Mouse (Mus musculus) embryonic facial prominence, embryonic 11.5 days (tissue): ENCODE data around the gene Lrrc8e. TPM values are rescaled to one million over a fixed set of nuclear protein-coding genes. Genes with fewer than 3 reads are reported as not detected.

ENCODE experiments used
- ATAC-seq: fragments of 200-750 bp; cut with Nextera tagmentation; replicated peaks from 2 replicates; pipeline ENCODE4 v1.8.0; 2017; ENCODE audit warnings: low read depth; ENCODE audit not compliant: insufficient number of reproducible peaks, low FRiP score, low TSS enrichment
- DNase-seq: peaks from one replicate; pipeline ENCODE4 v3.0.0-alpha.2; 2015; ENCODE audit warnings: low spot score
- H3K27ac ChIP-seq: fragments of 300-500 bp; sonication (generic); replicated peaks from 2 replicates; pipeline ENCODE4 v1.5.1; 2014; ENCODE audit warnings: mild to moderate bottlenecking, low read depth, low read length, control low read depth
- H3K27me3 ChIP-seq: fragments of 300-500 bp; sonication (generic); 2 replicates; pipeline ENCODE4 v1.6.1; 2014; ENCODE audit warnings: mild to moderate bottlenecking, low read length, moderate library complexity, mixed read lengths; ENCODE audit not compliant: control insufficient read depth, insufficient read depth
- H3K36me3 ChIP-seq: fragments of 300-500 bp; sonication (generic); replicated peaks from 2 replicates; pipeline ENCODE4 v1.6.1; 2014; ENCODE audit warnings: low read depth, mild to moderate bottlenecking, low read length, moderate library complexity, mixed read lengths; ENCODE audit not compliant: control insufficient read depth, insufficient read depth
- H3K4me1 ChIP-seq: fragments of 300-500 bp; sonication (generic); 2 replicates; pipeline ENCODE4 v1.6.1; 2014; ENCODE audit warnings: low read length, mixed read lengths; ENCODE audit not compliant: control insufficient read depth, insufficient read depth
- H3K4me2 ChIP-seq: fragments of 300-500 bp; sonication (generic); 2 replicates; pipeline ENCODE4 v1.6.1; 2014; ENCODE audit warnings: low read depth, mild to moderate bottlenecking, control low read depth, low read length, moderate library complexity
- H3K4me3 ChIP-seq: fragments of 300-500 bp; sonication (generic); 2 replicates; pipeline ENCODE4 v1.5.1; 2014; ENCODE audit warnings: low read depth, low read length, control low read depth
- H3K9ac ChIP-seq: fragments of 300-500 bp; sonication (generic); replicated peaks from 2 replicates; pipeline ENCODE4 v1.6.1; 2014; ENCODE audit warnings: mild to moderate bottlenecking, control low read depth, low read length
- H3K9me3 ChIP-seq: fragments of 300-500 bp; sonication (generic); replicated peaks from 2 replicates; pipeline ENCODE4 v1.6.1; 2016; ENCODE audit warnings: mild to moderate bottlenecking, low read length, inconsistent platforms, mixed read lengths; ENCODE audit not compliant: control insufficient read depth
- WGBS: fragments of 180-500 bp; shearing (Covaris S2); extraction: QIAGEN DNeasy Blood & Tissue Kit; methylation state at CpG from one replicate; pipeline ENCODE4 v1.1.7; 2014; 5-methylcytosine and 5-hydroxymethylcytosine counted together
- polyA plus RNA-seq: library from polyadenylated mRNA; unstranded; fragments of >200 nt; fragmentation: Nextera tagmentation; extraction: Ambion mirVana; gene quantifications from 2 replicates; pipeline ENCODE4 v1.2.1, GENCODE M21; 2014

Gene Lrrc8e
- polyA plus RNA-seq, 1 experiment from 2014 or later, result 0.32 TPM

- H3K4me2 ChIP-seq, result no peak overlapping the region
- no peak overlapping the region for H3K4me3 ChIP-seq
- peaks cover 7% of the 10 kb centered on the region for H3K36me3 ChIP-seq
- ATAC-seq (no peak), DNase-seq (no peak)
- H3K9ac ChIP-seq, result no peak overlapping the region
- no peak overlapping the region for H3K27ac ChIP-seq
- 87% methylated on average over 8 of the region's 8 CpGs for WGBS
- no peaks in the 10 kb centered on the region for H3K27me3 ChIP-seq
- no peaks in the 10 kb centered on the region for H3K4me1 ChIP-seq
- H3K9me3 ChIP-seq, result no peaks in the 10 kb centered on the region
Measured at GRCm38 (mm10) chr8:4263105-4263791, 36.6 kb downstream of the Lrrc8e start.

GRCm38 (mm10) chr8:4265160-4265914 lies 38.7 kb downstream of the Lrrc8e start:
- H3K4me1 ChIP-seq, result no peaks in the 10 kb centered on the region
- no peak overlapping the region for H3K9ac ChIP-seq
- H3K27me3 ChIP-seq, result no peaks in the 10 kb centered on the region
- H3K4me3 ChIP-seq, result no peak overlapping the region
- H3K9me3 ChIP-seq, result no peaks in the 10 kb centered on the region
- no peak overlapping the region for H3K4me2 ChIP-seq
- ATAC-seq (no peak), DNase-seq (no peak)
- 89% methylated on average over 15 of the region's 15 CpGs for WGBS
- peaks cover 7% of the 10 kb centered on the region for H3K36me3 ChIP-seq
- H3K27ac ChIP-seq, result no peak overlapping the region

- H3K27ac ChIP-seq, result no peak overlapping the region
- WGBS, result 80% methylated on average over 15 of the region's 15 CpGs
- H3K4me2 ChIP-seq, result no peak overlapping the region
- no peaks in the 10 kb centered on the region for H3K27me3 ChIP-seq
- H3K9me3 ChIP-seq, result no peaks in the 10 kb centered on the region
- ATAC-seq (peak; percentile 73; the same call in 1 of the 2 replicates), DNase-seq (no peak)
- H3K36me3 ChIP-seq, result peaks cover 7% of the 10 kb centered on the region
- H3K4me1 ChIP-seq, result no peaks in the 10 kb centered on the region
- no peak overlapping the region for H3K4me3 ChIP-seq
- no peak overlapping the region for H3K9ac ChIP-seq
Measured at GRCm38 (mm10) chr8:4267627-4268026, 41.0 kb downstream of the Lrrc8e start.

GRCm38 (mm10) chr8:4269609-4270008 lies 43.0 kb downstream of the Lrrc8e start:
- H3K4me1 ChIP-seq, result no peaks in the 10 kb centered on the region
- H3K9ac ChIP-seq, result no peak overlapping the region
- no peak overlapping the region for H3K27ac ChIP-seq
- 88% methylated on average over 6 of the region's 6 CpGs for WGBS
- ATAC-seq (no peak), DNase-seq (no peak)
- no peak overlapping the region for H3K4me2 ChIP-seq
- H3K4me3 ChIP-seq, result no peak overlapping the region
- no peaks in the 10 kb centered on the region for H3K9me3 ChIP-seq
- peaks cover 7% of the 10 kb centered on the region for H3K36me3 ChIP-seq
- no peaks in the 10 kb centered on the region for H3K27me3 ChIP-seq

DNA sequence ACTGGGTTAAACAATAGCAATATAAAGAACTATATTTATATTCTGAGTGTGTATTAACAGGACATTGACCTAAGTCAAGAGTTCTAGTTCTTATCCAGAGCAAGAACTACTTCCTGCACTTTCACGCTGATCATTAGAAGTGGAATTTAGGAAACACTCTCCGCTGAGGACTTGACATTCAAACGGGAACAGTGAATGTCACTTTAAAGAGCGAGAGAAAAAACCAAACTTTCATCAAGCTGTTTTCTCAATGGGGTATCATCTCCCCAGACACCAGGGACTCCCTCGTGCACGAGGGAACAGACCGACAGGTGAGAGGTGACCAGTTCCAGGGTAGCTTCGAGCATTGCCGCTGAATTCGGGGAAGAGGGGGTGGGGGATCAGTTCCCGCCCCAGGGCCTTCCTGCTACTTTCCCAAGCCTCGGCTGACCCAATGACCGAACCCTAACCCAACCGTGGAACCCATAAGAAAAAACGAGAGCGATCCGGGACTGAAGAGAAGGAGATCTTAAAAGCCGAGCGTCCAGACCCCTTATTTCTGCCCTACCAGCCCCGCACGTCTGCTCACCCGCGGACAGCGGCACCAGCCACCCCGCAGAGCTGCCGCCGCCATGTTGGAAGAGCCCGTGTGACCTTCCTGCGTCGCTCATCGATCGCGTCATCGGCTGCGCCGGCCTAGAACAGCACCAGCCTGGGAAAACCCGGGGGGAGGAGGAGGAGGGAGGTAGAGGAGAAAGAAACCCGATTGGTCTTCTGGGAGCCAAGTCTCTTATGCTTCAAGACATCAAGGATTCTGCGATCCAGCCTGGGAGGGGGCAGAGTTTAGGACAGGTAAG lies 48.9 kb downstream of the Lrrc8e start, which contains the start of gene Timm44:
Timm44 (minus strand) TSS at position 639 of the 836 bp plus-strand sequence.
- H3K9ac ChIP-seq, result peak within 1 kb of the TSS; percentile 75
- WGBS, result under 1% methylated on average over 39 of the region's 39 CpGs
- DNase-seq, result peak; percentile 98
- peak within 1 kb of the TSS; percentile 60 for H3K4me3 ChIP-seq
- H3K4me2 ChIP-seq, result peak within 1 kb of the TSS; percentile 56
- no peaks in the 10 kb centered on the region for H3K9me3 ChIP-seq
- H3K4me1 ChIP-seq, result no peaks in the 10 kb centered on the region
- H3K36me3 ChIP-seq, result no peaks in the 10 kb centered on the region
- no peak within 1 kb of the TSS for H3K27ac ChIP-seq
- no peaks in the 10 kb centered on the region for H3K27me3 ChIP-seq
- ATAC-seq, result peak; percentile 92

DNA sequence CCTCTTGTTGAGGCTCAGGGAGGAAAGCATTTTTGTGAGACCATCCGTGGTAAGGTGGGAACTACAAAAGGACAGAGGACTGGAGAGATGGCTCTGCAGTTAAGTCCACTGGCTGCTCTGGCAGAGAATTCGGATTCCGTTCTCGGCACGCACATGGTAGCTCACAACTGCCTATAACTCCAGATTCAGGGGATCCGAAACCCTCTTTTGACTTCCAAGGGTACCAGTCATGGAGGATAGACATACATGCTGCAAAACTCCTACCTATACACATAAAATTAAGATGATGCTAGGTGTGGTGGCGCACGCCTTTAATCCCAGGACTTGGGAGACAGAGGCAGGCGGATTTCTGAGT lies 49.5 kb downstream of the Lrrc8e start:
- no peak for DNase-seq
- Histone ChIP-seq H3K4me3 (peak overlapping the region; percentile 60), H3K9me3 (no peaks in the 10 kb centered on the region), H3K4me1 (no peaks in the 10 kb centered on the region), H3K4me2 (peak overlapping the region; percentile 36), H3K27ac (no peak overlapping the region), H3K9ac (peak overlapping the region; percentile 75), H3K36me3 (no peaks in the 10 kb centered on the region), H3K27me3 (no peaks in the 10 kb centered on the region)
- 28% methylated on average over 9 of the region's 9 CpGs for WGBS
- no peak; the same call in 1 of the 2 replicates for ATAC-seq
